Mouse (Mus musculus): ENCODE data around the gene Impg1.
A peak's percentile ranks its signal among the peaks of the same experiment; 100 is the strongest.

Impg1 gene

GRCm38 (mm10) chr9:80465381-80465780 lies at the start of gene Impg1:
Gene Impg1, minus strand, starts transcription at chr9:80465481.
- DNase-seq (ENCODE audit: low read depth in 2 of 2, low spot score in 2 of 2): no peak

GRCm38 (mm10) chr9:80509464-80510153 lies 44.3 kb upstream of the Impg1 start:
- DNase-seq (ENCODE audit: low read depth in 2 of 2, low spot score in 2 of 2): no peak

- no peak for DNase-seq (ENCODE audit: low read depth in 2 of 2, low spot score in 2 of 2)
Observed at GRCm38 (mm10) chr9:80504496-80505012, 39.3 kb upstream of the Impg1 start.

GRCm38 (mm10) chr9:80491591-80491990 lies 26.3 kb upstream of the Impg1 start:
- no peak for DNase-seq (ENCODE audit: low read depth in 2 of 2, low spot score in 2 of 2)

- DNase-seq (ENCODE audit: low read depth in 2 of 2, low spot score in 2 of 2): no peak
Observed at GRCm38 (mm10) chr9:80460420-80460819, 4.9 kb downstream of the Impg1 start.

- no peak for DNase-seq (ENCODE audit: low read depth in 2 of 2, low spot score in 2 of 2)
Observed at GRCm38 (mm10) chr9:80450467-80451261, 14.6 kb downstream of the Impg1 start.

GRCm38 (mm10) chr9:80441096-80441710 lies 24.1 kb downstream of the Impg1 start:
- DNase-seq (ENCODE audit: low read depth in 2 of 2, low spot score in 2 of 2): no peak

GRCm38 (mm10) chr9:80391404-80391803 lies 73.9 kb downstream of the Impg1 start:
- DNase-seq (ENCODE audit: low read depth in 2 of 2, low spot score in 2 of 2): no peak

- no peak for DNase-seq (ENCODE audit: low read depth in 2 of 2, low spot score in 2 of 2)
Observed at GRCm38 (mm10) chr9:80391002-80391401, 74.3 kb downstream of the Impg1 start.

GRCm38 (mm10) chr9:80387890-80388289 lies 77.4 kb downstream of the Impg1 start:
- DNase-seq (ENCODE audit: low read depth in 2 of 2, low spot score in 2 of 2): no peak

- DNase-seq (ENCODE audit: low read depth in 2 of 2, low spot score in 2 of 2): no peak
Observed at GRCm38 (mm10) chr9:80386492-80386891, 78.8 kb downstream of the Impg1 start.

GRCm38 (mm10) chr9:80386000-80386399 lies 79.3 kb downstream of the Impg1 start:
- DNase-seq (ENCODE audit: low read depth in 2 of 2, low spot score in 2 of 2): peak; percentile 2 to 15

GRCm38 (mm10) chr9:80382711-80383110 lies 82.6 kb downstream of the Impg1 start:
- no peak for DNase-seq (ENCODE audit: low read depth in 2 of 2, low spot score in 2 of 2)

GRCm38 (mm10) chr9:80380078-80380645 lies 85.1 kb downstream of the Impg1 start:
- DNase-seq (ENCODE audit: low read depth in 2 of 2, low spot score in 2 of 2): no peak

- no peak for DNase-seq (ENCODE audit: low read depth in 2 of 2, low spot score in 2 of 2)
Observed at GRCm38 (mm10) chr9:80374100-80374499, 91.2 kb downstream of the Impg1 start.

GRCm38 (mm10) chr9:80373304-80373739 lies 92.0 kb downstream of the Impg1 start:
- no peak for DNase-seq (ENCODE audit: low read depth in 2 of 2, low spot score in 2 of 2)

GRCm38 (mm10) chr9:80368636-80369035 lies 96.6 kb downstream of the Impg1 start:
- DNase-seq (ENCODE audit: low read depth in 2 of 2, low spot score in 2 of 2): no peak

- DNase-seq (ENCODE audit: low read depth in 2 of 2, low spot score in 2 of 2): no peak
Observed at GRCm38 (mm10) chr9:80367520-80368204, 97.6 kb downstream of the Impg1 start.

- no peak for DNase-seq (ENCODE audit: low read depth in 2 of 2, low spot score in 2 of 2)
Observed at GRCm38 (mm10) chr9:80360063-80360462, 105.2 kb downstream of the Impg1 start.

- no peak for DNase-seq (ENCODE audit: low read depth in 2 of 2, low spot score in 2 of 2)
Observed at GRCm38 (mm10) chr9:80351678-80352331, 113.5 kb downstream of the Impg1 start.
